Mouse (Mus musculus): Measurements from ENCODE around the gene Prss33. TPM values are rescaled to one million over a fixed set of nuclear protein-coding genes. Genes with fewer than 3 reads are reported as not detected.

The Prss33 gene
- total and polyA plus RNA-seq, 3 experiments = not detected

DNA sequence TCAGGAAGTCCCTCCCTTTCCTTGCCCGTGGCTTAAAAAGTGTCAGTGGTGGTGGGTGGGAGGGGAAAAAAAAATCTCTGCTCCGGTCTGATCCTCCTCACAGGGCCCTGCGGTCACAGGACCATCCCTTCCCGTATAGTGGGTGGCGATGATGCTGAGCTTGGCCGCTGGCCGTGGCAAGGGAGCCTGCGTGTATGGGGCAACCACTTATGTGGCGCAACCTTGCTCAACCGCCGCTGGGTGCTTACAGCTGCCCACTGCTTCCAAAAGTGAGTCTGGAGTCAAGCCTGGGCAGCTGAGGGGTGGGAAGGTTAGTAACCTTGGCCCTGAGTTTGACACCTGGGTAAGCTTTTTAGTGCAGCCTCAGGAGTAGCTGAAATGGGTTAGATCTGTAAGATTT is 32.7 kb upstream of the Prss33 start:
- peaks cover 23% of the 10 kb centered on the region for H3K27me3 ChIP-seq (replicated peaks)
- H3K4me3 ChIP-seq (replicated peaks in 1 of 3; ENCODE audit: low read depth in 2 of 3, low read length in 2 of 3, poor library complexity in 1 of 3) = no peak overlapping the region
- no peaks in the 10 kb centered on the region for H3K79me2 ChIP-seq (replicated peaks; ENCODE audit: control insufficient read depth, extremely low read depth, insufficient read depth, poor library complexity, severe bottlenecking)
- no peak overlapping the region for H3K27ac ChIP-seq (ENCODE audit: insufficient read depth, low read depth)
- H3K4me2 ChIP-seq (ENCODE audit: insufficient read depth, low read depth, poor library complexity, severe bottlenecking) = no peak overlapping the region
- in situ Hi-C loops (cut with MboI; ENCODE audit: low pct_ligation_motif_present, low pct_unique_long_range_greater_than_20kb, low sequenced_read_pairs) = loop anchor here (10.0 kb wide), 1 partner anchor 96 kb away; no protein-coding TSS in a partner anchor
- DNase-seq (ENCODE audit: extremely low read depth) = no peak
- peaks cover 13% of the 10 kb centered on the region for H3K9me3 ChIP-seq (replicated peaks; ENCODE audit: low read length)
- H3K4me1 ChIP-seq (ENCODE audit: control insufficient read depth in 1 of 2, insufficient read depth in 2 of 2) = no peaks in the 10 kb centered on the region
- dilution Hi-C loops (cut with MboI; ENCODE audit: extremely low pct_ligation_motif_present, extremely low pct_unique_long_range_greater_than_20kb, low sequenced_read_pairs) = no loop called here
- H3K9ac ChIP-seq (ENCODE audit: insufficient read depth, low read depth) = no peak overlapping the region
- TF ChIP-seq MYC (IDR thresholded peaks at IDR 0.05; ENCODE audit: low read depth, low read length) (no peak), USF2 (conservative IDR thresholded peaks at IDR 0.05; ENCODE audit: low read depth, low read length) (no peak), MEF2A (IDR thresholded peaks at IDR 0.05; ENCODE audit: borderline replicate concordance, low read depth, low read length) (no peak), BHLHE40 (IDR thresholded peaks at IDR 0.05; ENCODE audit: low read depth, low read length) (no peak), UBTF (IDR thresholded peaks at IDR 0.05; ENCODE audit: low read depth, low read length) (no peak), EP300 (IDR thresholded peaks at IDR 0.05; ENCODE audit: low read length) (no peak), ZMIZ1 (IDR thresholded peaks at IDR 0.05; ENCODE audit: low read depth, low read length) (no peak), CTCF (conservative IDR thresholded peaks at IDR 0.05 in 1 of 2, IDR thresholded peaks at IDR 0.05 in 1 of 2; ENCODE audit: low read depth in 2 of 2, low read length in 2 of 2) (no peak), POLR2A (IDR thresholded peaks at IDR 0.05; ENCODE audit: low read depth, low read length) (no peak), TCF12 (IDR thresholded peaks at IDR 0.05; ENCODE audit: low read depth, low read length) (no peak), ZKSCAN1 (IDR thresholded peaks at IDR 0.05; ENCODE audit: borderline replicate concordance, low read depth, low read length) (no peak), CHD2 (IDR thresholded peaks at IDR 0.05; ENCODE audit: low read length) (no peak), POLR2AphosphoS2 (IDR thresholded peaks at IDR 0.05; ENCODE audit: low read depth, low read length) (no peak), E2F4 (IDR thresholded peaks at IDR 0.05; ENCODE audit: insufficient replicate concordance, low read depth, low read length) (no peak), TBP (conservative IDR thresholded peaks at IDR 0.05; ENCODE audit: low read depth, low read length) (no peak), GABPA (IDR thresholded peaks at IDR 0.05; ENCODE audit: insufficient replicate concordance, low read depth, low read length) (no peak), MAX (IDR thresholded peaks at IDR 0.05; ENCODE audit: low read length) (no peak), MAZ (IDR thresholded peaks at IDR 0.05; ENCODE audit: low read depth, low read length) (no peak)
- no peaks in the 10 kb centered on the region for H3K36me3 ChIP-seq (replicated peaks in 1 of 2; ENCODE audit: control insufficient read depth in 1 of 2, insufficient read depth in 1 of 2, low read length in 1 of 2)

DNA sequence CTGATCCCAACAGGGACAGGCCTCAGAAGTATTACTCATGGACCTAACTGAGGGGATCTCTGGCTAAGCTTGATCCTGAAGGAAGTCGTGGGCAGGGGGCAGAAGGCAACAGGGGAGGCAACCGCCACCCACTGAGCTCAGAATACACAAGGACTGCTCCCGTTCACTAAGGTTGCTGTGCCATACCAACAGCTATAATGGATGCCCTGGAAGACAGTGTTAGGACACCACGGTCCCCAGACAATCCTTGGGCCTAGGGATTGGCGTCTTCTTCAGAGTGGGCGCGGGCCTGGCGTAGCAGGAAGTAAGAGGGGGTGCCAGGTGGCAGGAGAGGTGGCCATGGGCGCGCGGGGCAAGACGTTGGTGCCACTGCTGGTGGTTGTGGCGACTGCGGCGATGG is 31.9 kb upstream of the Prss33 start, which contains the start of gene Prss21:
Prss21 (plus strand) TSS at position 301 of the 400 bp plus-strand sequence.
- H3K9ac ChIP-seq (ENCODE audit: insufficient read depth, low read depth) = no peak within 1 kb of the TSS
- TF ChIP-seq POLR2A (IDR thresholded peaks at IDR 0.05; ENCODE audit: low read depth, low read length) (no peak), ZC3H11A (IDR thresholded peaks at IDR 0.05; ENCODE audit: low read depth, low read length) (no peak), HCFC1 (IDR thresholded peaks at IDR 0.05; ENCODE audit: low read depth, low read length) (no peak), RAD21 (IDR thresholded peaks at IDR 0.05; ENCODE audit: low read depth, low read length) (no peak), ZKSCAN1 (IDR thresholded peaks at IDR 0.05; ENCODE audit: borderline replicate concordance, low read depth, low read length) (no peak), CTCF (conservative IDR thresholded peaks at IDR 0.05 in 1 of 2, IDR thresholded peaks at IDR 0.05 in 1 of 2; ENCODE audit: low read depth in 2 of 2, low read length in 2 of 2) (no peak), PAX5 (IDR thresholded peaks at IDR 0.05; ENCODE audit: low read length) (no peak), MAX (IDR thresholded peaks at IDR 0.05; ENCODE audit: low read length) (no peak), ZMIZ1 (IDR thresholded peaks at IDR 0.05; ENCODE audit: low read depth, low read length) (no peak), JUN (IDR thresholded peaks at IDR 0.05; ENCODE audit: insufficient read depth, low read depth, low read length) (no peak)

More for the DNA sequence above, 31.9 kb upstream of the Prss33 start, which contains the start of gene Prss21:
- Histone ChIP-seq H3K4me1 (ENCODE audit: control insufficient read depth in 1 of 2, insufficient read depth in 2 of 2) (no peaks in the 10 kb centered on the region), H3K36me3 (replicated peaks in 1 of 2; ENCODE audit: control insufficient read depth in 1 of 2, insufficient read depth in 1 of 2, low read length in 1 of 2) (no peaks in the 10 kb centered on the region), H3K27ac (ENCODE audit: insufficient read depth, low read depth) (no peak within 1 kb of the TSS), H3K27me3 (replicated peaks) (peaks cover 22% of the 10 kb centered on the region), H3K9me3 (replicated peaks; ENCODE audit: low read length) (peaks cover 13% of the 10 kb centered on the region), H3K79me2 (replicated peaks; ENCODE audit: control insufficient read depth, extremely low read depth, insufficient read depth, poor library complexity, severe bottlenecking) (no peaks in the 10 kb centered on the region), H3K4me2 (ENCODE audit: insufficient read depth, low read depth, poor library complexity, severe bottlenecking) (no peak within 1 kb of the TSS), H3K4me3 (replicated peaks in 1 of 3; ENCODE audit: low read depth in 2 of 3, low read length in 2 of 3, poor library complexity in 1 of 3) (no peak within 1 kb of the TSS)
- DNase-seq (ENCODE audit: extremely low read depth) = no peak
- dilution Hi-C loops (cut with MboI; ENCODE audit: extremely low pct_ligation_motif_present, extremely low pct_unique_long_range_greater_than_20kb, low sequenced_read_pairs) (no loop called here), in situ Hi-C loops (cut with MboI; ENCODE audit: low pct_ligation_motif_present, low pct_unique_long_range_greater_than_20kb, low sequenced_read_pairs) (loop anchor here (10.0 kb wide), 1 partner anchor 97 kb away; no protein-coding TSS in a partner anchor)
